Mouse (Mus musculus) intestine, postnatal 0 days (tissue): ENCODE data around the gene Atl1. TPM values are rescaled to one million over a fixed set of nuclear protein-coding genes. Genes with fewer than 3 reads are reported as not detected.
A peak's percentile ranks its signal among the peaks of the same experiment; 100 is the strongest.

ENCODE experiments used
- ATAC-seq: fragments of 200-750 bp; cut with Nextera tagmentation; 2 replicates; pipeline ENCODE4 v1.8.0; 2017; ENCODE audit warnings: mild to moderate bottlenecking, moderate TSS enrichment, moderate library complexity
- H3K27ac ChIP-seq: fragments of 300-500 bp; sonication (generic); 2 replicates; pipeline ENCODE4 v1.5.1; 2014; ENCODE audit warnings: mild to moderate bottlenecking, low read depth, low read length, moderate library complexity
- H3K27me3 ChIP-seq: fragments of 300-500 bp; sonication (generic); replicated peaks from 2 replicates; pipeline ENCODE4 v1.6.1; 2014; ENCODE audit warnings: low read length, mixed read lengths; ENCODE audit not compliant: control insufficient read depth, insufficient read depth
- H3K36me3 ChIP-seq: fragments of 300-500 bp; sonication (generic); 2 replicates; pipeline ENCODE4 v1.6.1; 2014; ENCODE audit warnings: mild to moderate bottlenecking, moderate library complexity; ENCODE audit not compliant: control insufficient read depth, insufficient read depth
- H3K4me1 ChIP-seq: fragments of 300-500 bp; sonication (generic); replicated peaks from 2 replicates; pipeline ENCODE4 v1.6.1; 2014; ENCODE audit warnings: antibody characterized with exemption, low read length, mixed read lengths; ENCODE audit not compliant: control insufficient read depth, insufficient read depth
- H3K4me2 ChIP-seq: fragments of 300-500 bp; sonication (generic); replicated peaks from 2 replicates; pipeline ENCODE4 v1.6.1; 2014; ENCODE audit warnings: low read depth, mild to moderate bottlenecking, moderate library complexity
- H3K4me3 ChIP-seq: fragments of 300-500 bp; sonication (generic); 2 replicates; pipeline ENCODE4 v1.5.1; 2014; ENCODE audit warnings: low read depth, low read length
- H3K9ac ChIP-seq: fragments of 300-500 bp; sonication (generic); 2 replicates; pipeline ENCODE4 v1.6.1; 2014; ENCODE audit warnings: mild to moderate bottlenecking, low read depth, low read length
- H3K9me3 ChIP-seq: fragments of 300-500 bp; sonication (generic); 2 replicates; pipeline ENCODE4 v1.6.1; 2016; ENCODE audit warnings: mixed run types; ENCODE audit not compliant: control insufficient read depth
- CTCF ChIP-seq: sonication (generic); IDR thresholded peaks from 2 replicates; pipeline ENCODE4 v1.5.1; 2016; ENCODE audit warnings: low read depth, mild to moderate bottlenecking, control low read depth, antibody characterized with exemption, moderate library complexity
- WGBS: fragments of 180-500 bp; shearing (Covaris S2); extraction: QIAGEN DNeasy Blood & Tissue Kit; methylation state at CpG from one replicate; pipeline ENCODE4 v1.1.7; 2014; 5-methylcytosine and 5-hydroxymethylcytosine counted together
- polyA plus RNA-seq: library from polyadenylated mRNA; unstranded; fragments of >200 nt; fragmentation: Nextera tagmentation; extraction: Ambion mirVana; gene quantifications from 2 replicates; pipeline ENCODE4 v1.2.1, GENCODE M21; 2015

Atl1 gene
- 5.0 and 5.6 TPM in 2 replicates for polyA plus RNA-seq

- H3K9me3 ChIP-seq, result no peaks in the 10 kb centered on the region
Measured at GRCm38 (mm10) chr12:69892371-69893251, at the start of gene Atl1, which contains the start of gene Map4k5. Gene Atl1 (plus strand): TSS chr12:69892614. Gene Map4k5 (minus strand): TSS chr12:69893200.

DNA sequence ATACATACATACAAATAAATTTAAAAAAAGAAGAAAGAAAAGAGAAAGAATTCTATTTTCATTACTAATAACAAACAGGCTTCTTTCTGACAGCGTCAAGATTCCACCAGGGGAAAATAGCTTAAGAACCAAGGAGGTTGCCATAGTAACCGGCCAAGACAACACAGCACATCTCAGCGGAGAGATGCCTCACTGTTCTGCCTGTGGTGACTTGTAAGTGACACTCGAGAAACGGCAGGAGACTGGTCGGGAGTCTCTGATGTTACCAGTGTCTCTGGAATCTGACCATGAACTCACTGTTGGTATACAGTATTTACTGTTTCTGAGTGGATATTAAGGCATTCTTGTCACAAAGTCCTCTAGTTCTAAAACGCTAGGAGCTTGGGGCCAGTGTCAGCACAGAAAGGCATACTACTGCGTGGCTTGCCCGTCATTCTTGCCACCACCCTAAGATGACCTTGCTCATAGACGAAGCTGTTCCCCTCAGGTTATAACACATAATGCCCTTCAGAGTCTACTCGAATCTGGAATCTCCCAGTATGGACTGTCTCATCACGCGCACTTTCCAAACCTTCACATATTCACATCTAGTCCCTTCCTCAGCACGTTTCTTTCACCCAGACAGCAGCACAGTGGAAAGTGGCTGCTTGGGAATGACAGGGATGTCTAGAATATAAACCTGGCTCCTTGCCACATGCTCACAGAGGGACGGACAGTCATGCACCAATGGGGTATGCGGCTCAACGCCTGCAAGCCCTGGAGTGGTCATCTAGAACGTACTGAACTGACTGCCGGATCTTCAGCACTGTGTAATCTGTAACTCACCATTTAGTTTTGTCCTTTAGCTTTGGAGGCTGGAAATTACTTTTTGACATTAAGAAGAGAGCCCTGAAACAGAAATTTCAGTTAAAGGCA lies 48.6 kb upstream of the Atl1 start:
- no peak overlapping the region for H3K9ac ChIP-seq
- no peaks in the 10 kb centered on the region for H3K4me1 ChIP-seq
- no peak overlapping the region for H3K4me3 ChIP-seq
- H3K36me3 ChIP-seq, result peaks cover 41% of the 10 kb centered on the region
- TF ChIP-seq CTCF, result no peak
- H3K4me2 ChIP-seq, result no peak overlapping the region
- 74% methylated on average over 19 of the region's 19 CpGs for WGBS
- H3K27me3 ChIP-seq, result no peaks in the 10 kb centered on the region
- H3K27ac ChIP-seq, result no peak overlapping the region
- no peak for ATAC-seq
- no peaks in the 10 kb centered on the region for H3K9me3 ChIP-seq

More at GRCm38 (mm10) chr12:69892371-69893251, at the start of gene Atl1, which contains the start of gene Map4k5:
- no peaks in the 10 kb centered on the region for H3K36me3 ChIP-seq
- H3K4me1 ChIP-seq, result peaks cover 12% of the 10 kb centered on the region; the same call in 1 of the 2 replicates
- H3K27ac ChIP-seq, result peak within 1 kb of the TSS; percentile 90
- peak within 1 kb of the TSS; percentile 94 for H3K4me3 ChIP-seq
- H3K27me3 ChIP-seq, result no peaks in the 10 kb centered on the region
- WGBS, result under 1% methylated on average over 109 of the region's 118 CpGs
- H3K4me2 ChIP-seq, result peak within 1 kb of the TSS; percentile 89
- peak; percentile 95 for ATAC-seq
- TF ChIP-seq CTCF, result peak; percentile 93
- peak within 1 kb of the TSS; percentile 95 for H3K9ac ChIP-seq

GRCm38 (mm10) chr12:69845722-69846121 lies 46.7 kb upstream of the Atl1 start:
- Histone ChIP-seq H3K36me3 (peaks cover 47% of the 10 kb centered on the region), H3K4me3 (no peak overlapping the region), H3K4me1 (no peaks in the 10 kb centered on the region), H3K9ac (no peak overlapping the region), H3K27ac (no peak overlapping the region), H3K9me3 (no peaks in the 10 kb centered on the region), H3K4me2 (no peak overlapping the region), H3K27me3 (no peaks in the 10 kb centered on the region)
- WGBS, result 92% methylated on average over 9 of the region's 9 CpGs
- TF ChIP-seq CTCF, result no peak
- no peak for ATAC-seq

- Histone ChIP-seq H3K9me3 (no peaks in the 10 kb centered on the region), H3K4me1 (no peaks in the 10 kb centered on the region), H3K4me2 (no peak overlapping the region), H3K27ac (no peak overlapping the region), H3K27me3 (no peaks in the 10 kb centered on the region), H3K9ac (no peak overlapping the region), H3K36me3 (peaks cover 46% of the 10 kb centered on the region), H3K4me3 (no peak overlapping the region)
- ATAC-seq, result no peak
- WGBS, result 93% methylated on average over 9 of the region's 9 CpGs
- TF ChIP-seq CTCF, result no peak
Measured at GRCm38 (mm10) chr12:69846499-69846898, 45.9 kb upstream of the Atl1 start.

- ATAC-seq, result no peak
- 79% methylated on average over 12 of the region's 12 CpGs for WGBS
- Histone ChIP-seq H3K4me1 (no peaks in the 10 kb centered on the region), H3K36me3 (peaks cover 55% of the 10 kb centered on the region), H3K4me2 (no peak overlapping the region), H3K27me3 (no peaks in the 10 kb centered on the region), H3K27ac (no peak overlapping the region), H3K9me3 (no peaks in the 10 kb centered on the region), H3K4me3 (no peak overlapping the region), H3K9ac (no peak overlapping the region)
- peak; percentile 39 for TF ChIP-seq CTCF
Measured at GRCm38 (mm10) chr12:69848083-69848878, 44.1 kb upstream of the Atl1 start.
